Mouse (Mus musculus) hindbrain, embryonic 15.5 days (tissue): ENCODE results near the gene Dyrk3. TPM values are rescaled to one million over a fixed set of nuclear protein-coding genes. Genes with fewer than 3 reads are reported as not detected.

Source experiments
- ATAC-seq: fragments of 200-750 bp; cut with Nextera tagmentation; 2 replicates; pipeline ENCODE4 v1.8.0; 2017; ENCODE audit warnings: low read depth, moderate number of reproducible peaks, moderate TSS enrichment; ENCODE audit not compliant: low FRiP score
- H3K27ac ChIP-seq: fragments of 300-500 bp; sonication (generic); replicated peaks from 2 replicates; pipeline ENCODE4 v1.5.1; 2015; ENCODE audit warnings: mild to moderate bottlenecking, inconsistent platforms
- H3K27me3 ChIP-seq: fragments of 300-500 bp; sonication (generic); 2 replicates; pipeline ENCODE4 v1.6.1; 2015; ENCODE audit warnings: control low read depth, inconsistent platforms
- H3K36me3 ChIP-seq: fragments of 300-500 bp; sonication (generic); 2 replicates; pipeline ENCODE4 v1.6.1; 2015; ENCODE audit warnings: control low read depth, inconsistent platforms
- H3K4me1 ChIP-seq: fragments of 300-500 bp; sonication (generic); replicated peaks from 2 replicates; pipeline ENCODE4 v1.6.1; 2015; ENCODE audit warnings: control low read depth, inconsistent platforms
- H3K4me2 ChIP-seq: fragments of 300-500 bp; sonication (generic); 2 replicates; pipeline ENCODE4 v1.6.1; 2015; ENCODE audit warnings: moderate library complexity, mild to moderate bottlenecking, inconsistent platforms
- H3K4me3 ChIP-seq: fragments of 300-500 bp; sonication (generic); 2 replicates; pipeline ENCODE4 v1.5.1; 2015; ENCODE audit warnings: mild to moderate bottlenecking, inconsistent platforms
- H3K9ac ChIP-seq: fragments of 300-500 bp; sonication (generic); 2 replicates; pipeline ENCODE4 v1.6.1; 2015; ENCODE audit warnings: inconsistent platforms
- H3K9me3 ChIP-seq: fragments of 300-500 bp; sonication (generic); 2 replicates; pipeline ENCODE4 v1.6.1; 2016; ENCODE audit warnings: control low read depth, inconsistent platforms
- WGBS: fragments of 180-500 bp; shearing (Covaris S2); methylation state at CpG from one replicate; pipeline ENCODE4 v1.1.7; 2015; 5-methylcytosine and 5-hydroxymethylcytosine counted together
- polyA plus RNA-seq: library from polyadenylated mRNA; unstranded; fragments of >200 nt; fragmentation: Nextera tagmentation; extraction: Ambion mirVana; gene quantifications from 2 replicates; pipeline ENCODE4 v1.2.1, GENCODE M21; 2015

The Dyrk3 gene
- polyA plus RNA-seq, 1 experiment from 2014 or later: 15.9 TPM

GRCm38 (mm10) chr1:131123522-131124265 is 14.4 kb downstream of the Dyrk3 start:
- H3K4me2 ChIP-seq: no peak overlapping the region
- no peaks in the 10 kb centered on the region for H3K9me3 ChIP-seq
- peaks cover 15% of the 10 kb centered on the region for H3K36me3 ChIP-seq
- ATAC-seq: no peak
- no peaks in the 10 kb centered on the region for H3K27me3 ChIP-seq
- no peak overlapping the region for H3K4me3 ChIP-seq
- H3K4me1 ChIP-seq: no peaks in the 10 kb centered on the region
- no peak overlapping the region for H3K9ac ChIP-seq
- H3K27ac ChIP-seq: no peak overlapping the region
- WGBS: 70% methylated on average over 10 of the region's 10 CpGs

GRCm38 (mm10) chr1:131121987-131122386 is 16.2 kb downstream of the Dyrk3 start:
- peaks cover 1% of the 10 kb centered on the region for H3K4me1 ChIP-seq
- H3K9ac ChIP-seq: no peak overlapping the region
- ATAC-seq: no peak
- WGBS: 42% methylated on average over 3 of the region's 3 CpGs
- no peak overlapping the region for H3K4me2 ChIP-seq
- no peak overlapping the region for H3K4me3 ChIP-seq
- no peaks in the 10 kb centered on the region for H3K9me3 ChIP-seq
- no peaks in the 10 kb centered on the region for H3K27me3 ChIP-seq
- H3K27ac ChIP-seq: no peak overlapping the region
- H3K36me3 ChIP-seq: no peaks in the 10 kb centered on the region

DNA sequence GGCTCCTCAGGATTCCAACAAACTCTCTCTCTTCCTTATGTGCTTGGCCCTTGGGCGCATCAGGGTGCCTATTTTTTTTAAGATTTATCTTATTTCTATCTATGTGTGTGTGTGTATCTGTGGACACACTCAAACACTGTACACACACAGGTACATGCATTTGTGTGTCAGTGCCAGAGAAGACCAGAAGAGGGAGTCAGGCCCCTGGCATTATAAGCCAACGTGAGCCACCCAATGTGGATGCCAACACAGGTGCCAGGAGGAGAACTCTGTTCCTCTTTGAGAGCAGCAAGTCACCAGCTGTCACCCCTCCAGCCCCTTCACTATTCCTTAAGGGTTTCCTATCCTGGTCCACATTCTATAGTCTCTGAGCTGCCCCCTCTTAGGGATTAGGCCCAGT is 19.1 kb downstream of the Dyrk3 start:
- H3K9ac ChIP-seq: no peak overlapping the region
- H3K4me2 ChIP-seq: no peak overlapping the region
- no peak overlapping the region for H3K4me3 ChIP-seq
- WGBS: 69% methylated on average over 2 of the region's 2 CpGs
- ATAC-seq: no peak
- no peaks in the 10 kb centered on the region for H3K36me3 ChIP-seq
- H3K9me3 ChIP-seq: no peaks in the 10 kb centered on the region
- H3K27ac ChIP-seq: no peak overlapping the region
- H3K4me1 ChIP-seq: peaks cover 9% of the 10 kb centered on the region
- no peaks in the 10 kb centered on the region for H3K27me3 ChIP-seq

GRCm38 (mm10) chr1:131118530-131118929 is 19.6 kb downstream of the Dyrk3 start:
- Histone ChIP-seq H3K36me3 (no peaks in the 10 kb centered on the region), H3K9me3 (no peaks in the 10 kb centered on the region), H3K9ac (no peak overlapping the region), H3K4me2 (no peak overlapping the region), H3K4me3 (no peak overlapping the region), H3K27me3 (no peaks in the 10 kb centered on the region), H3K4me1 (peaks cover 9% of the 10 kb centered on the region), H3K27ac (no peak overlapping the region)
- WGBS: 75% methylated on average over 10 of the region's 10 CpGs
- ATAC-seq: no peak

- 34% methylated on average over 13 of the region's 13 CpGs for WGBS
- peak overlapping the region; percentile 28; the same call in 1 of the 2 replicates for H3K4me2 ChIP-seq
Observed at GRCm38 (mm10) chr1:131116430-131117011, 21.6 kb downstream of the Dyrk3 start.

DNA sequence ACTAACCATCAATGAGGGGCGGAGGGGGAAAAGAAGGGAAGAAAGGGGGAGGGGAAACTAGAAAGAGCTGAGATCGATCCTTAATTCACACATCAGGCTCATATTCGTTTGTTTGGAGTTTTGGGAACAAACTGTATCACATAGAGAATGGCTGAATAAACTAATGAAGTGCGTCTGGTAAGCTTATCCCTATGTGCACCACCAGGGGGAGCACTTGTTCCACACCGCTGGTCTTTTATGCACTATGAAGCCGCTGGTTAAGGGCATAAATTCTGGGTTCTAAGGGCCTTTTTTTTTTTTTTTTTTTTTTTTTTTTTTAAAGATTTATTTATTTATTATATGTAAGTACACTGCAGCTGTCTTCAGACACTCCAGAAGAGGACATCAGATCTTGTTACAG is 22.2 kb downstream of the Dyrk3 start:
- Histone ChIP-seq H3K36me3 (no peaks in the 10 kb centered on the region), H3K9me3 (no peaks in the 10 kb centered on the region), H3K4me1 (peaks cover 9% of the 10 kb centered on the region), H3K9ac (no peak overlapping the region), H3K27me3 (no peaks in the 10 kb centered on the region), H3K4me2 (no peak overlapping the region), H3K27ac (no peak overlapping the region), H3K4me3 (no peak overlapping the region)
- no peak; the same call in 1 of the 2 replicates for ATAC-seq
- 18% methylated on average over 6 of the region's 6 CpGs for WGBS

More at GRCm38 (mm10) chr1:131116430-131117011, 21.6 kb downstream of the Dyrk3 start:
- no peaks in the 10 kb centered on the region for H3K36me3 ChIP-seq
- H3K27ac ChIP-seq: peak overlapping the region; percentile 80
- H3K9me3 ChIP-seq: no peaks in the 10 kb centered on the region
- H3K4me1 ChIP-seq: peaks cover 9% of the 10 kb centered on the region
- ATAC-seq: peak; percentile 40; the same call in 1 of the 2 replicates
- H3K9ac ChIP-seq: peak overlapping the region; percentile 19; the same call in 1 of the 2 replicates
- no peaks in the 10 kb centered on the region for H3K27me3 ChIP-seq
- H3K4me3 ChIP-seq: no peak overlapping the region

DNA sequence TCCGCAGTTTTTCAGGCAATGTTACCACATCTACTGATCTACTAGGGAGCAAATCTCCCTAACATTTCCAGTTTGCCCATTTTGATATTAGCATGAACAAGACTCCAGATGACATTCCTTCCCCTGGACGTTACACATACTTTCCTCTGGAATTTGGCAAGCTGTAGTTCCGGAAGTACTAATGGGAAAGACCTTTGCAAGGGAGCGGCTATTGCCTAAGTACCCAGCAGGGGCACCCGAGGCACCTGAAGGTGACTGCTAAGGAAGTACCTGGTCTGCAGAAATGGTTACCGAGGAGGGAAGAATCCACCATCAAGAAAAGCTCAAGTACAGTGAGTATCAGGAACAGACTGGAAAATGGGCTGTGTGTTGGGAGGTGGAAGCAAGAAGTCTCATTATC is 25.6 kb downstream of the Dyrk3 start:
- H3K4me2 ChIP-seq: no peak overlapping the region
- H3K9ac ChIP-seq: no peak overlapping the region
- WGBS: 47% methylated on average over 6 of the region's 6 CpGs
- peaks cover 9% of the 10 kb centered on the region for H3K4me1 ChIP-seq
- H3K27ac ChIP-seq: no peak overlapping the region
- no peak for ATAC-seq
- no peaks in the 10 kb centered on the region for H3K27me3 ChIP-seq
- H3K4me3 ChIP-seq: no peak overlapping the region
- H3K9me3 ChIP-seq: no peaks in the 10 kb centered on the region
- H3K36me3 ChIP-seq: no peaks in the 10 kb centered on the region

DNA sequence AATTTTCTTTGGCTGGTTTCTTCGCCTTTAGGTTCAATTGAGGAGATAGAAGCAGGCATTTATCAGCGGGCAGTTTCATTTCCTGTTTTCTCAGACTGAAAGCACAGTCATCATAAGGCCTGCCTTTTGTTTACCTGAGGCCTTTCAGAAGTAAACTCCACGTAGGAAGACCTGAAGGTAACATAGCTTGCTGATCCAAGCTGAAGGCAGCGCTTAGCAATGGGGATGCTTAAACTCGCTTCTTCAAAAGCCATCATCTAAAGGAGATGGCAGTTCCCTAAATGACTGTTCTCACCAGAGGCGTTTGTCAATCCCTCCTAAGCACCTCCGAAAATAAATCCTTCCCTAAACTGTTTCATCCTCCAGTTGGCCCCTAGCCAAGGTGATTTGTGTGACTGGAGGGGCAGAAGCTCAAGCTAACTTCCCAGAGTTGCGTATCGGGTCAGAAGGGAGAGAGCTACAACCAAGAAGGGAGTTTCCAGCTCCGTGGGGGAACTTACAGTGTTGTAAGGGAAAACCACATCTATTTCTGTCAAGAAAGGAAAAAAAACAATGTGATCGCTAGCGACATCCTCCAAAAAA is 27.5 kb downstream of the Dyrk3 start:
- ATAC-seq: no peak

GRCm38 (mm10) chr1:131107575-131108308 is 30.4 kb downstream of the Dyrk3 start:
- 70% methylated on average over 10 of the region's 10 CpGs for WGBS
- no peak overlapping the region for H3K4me2 ChIP-seq
- no peaks in the 10 kb centered on the region for H3K27me3 ChIP-seq
- no peaks in the 10 kb centered on the region for H3K9me3 ChIP-seq
- no peak overlapping the region for H3K9ac ChIP-seq
- H3K27ac ChIP-seq: no peak overlapping the region
- H3K4me1 ChIP-seq: no peaks in the 10 kb centered on the region
- no peak for ATAC-seq
- no peaks in the 10 kb centered on the region for H3K36me3 ChIP-seq
- no peak overlapping the region for H3K4me3 ChIP-seq

More for the DNA sequence above, 27.5 kb downstream of the Dyrk3 start:
- no peak overlapping the region for H3K4me3 ChIP-seq
- no peak overlapping the region for H3K4me2 ChIP-seq
- H3K9ac ChIP-seq: no peak overlapping the region
- 81% methylated on average over 12 of the region's 12 CpGs for WGBS
- H3K36me3 ChIP-seq: no peaks in the 10 kb centered on the region
- H3K9me3 ChIP-seq: no peaks in the 10 kb centered on the region
- H3K27ac ChIP-seq: no peak overlapping the region
- H3K4me1 ChIP-seq: no peaks in the 10 kb centered on the region
- H3K27me3 ChIP-seq: no peaks in the 10 kb centered on the region

- no peak for ATAC-seq
- Histone ChIP-seq H3K27me3 (no peaks in the 10 kb centered on the region), H3K4me3 (no peak overlapping the region), H3K27ac (no peak overlapping the region), H3K4me1 (no peaks in the 10 kb centered on the region), H3K4me2 (no peak overlapping the region), H3K9me3 (no peaks in the 10 kb centered on the region), H3K36me3 (no peaks in the 10 kb centered on the region), H3K9ac (no peak overlapping the region)
- 85% methylated on average over 10 of the region's 10 CpGs for WGBS
Observed at GRCm38 (mm10) chr1:131103776-131104424, 34.2 kb downstream of the Dyrk3 start.

DNA sequence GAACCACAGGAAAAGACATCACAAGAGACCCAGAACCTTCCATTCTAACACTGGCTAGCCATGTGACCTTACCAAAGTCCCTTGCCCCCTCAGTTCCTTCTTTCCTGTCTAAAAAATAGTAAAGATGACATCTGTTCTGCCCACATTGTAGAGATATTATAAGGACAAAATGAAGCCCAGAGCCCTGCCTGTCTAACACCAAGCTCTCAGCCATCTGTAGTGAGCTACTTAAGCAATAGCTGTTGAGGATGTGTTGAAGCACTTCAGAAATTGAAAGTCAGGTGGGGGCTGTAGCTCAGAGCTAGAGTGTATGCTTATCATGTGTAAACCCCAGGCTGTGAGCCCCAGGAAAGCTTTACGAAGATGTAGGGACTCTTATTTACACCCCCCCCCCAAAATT is 37.3 kb downstream of the Dyrk3 start:
- H3K4me1 ChIP-seq: peaks cover 14% of the 10 kb centered on the region
- no peak overlapping the region for H3K27ac ChIP-seq
- no peak overlapping the region for H3K9ac ChIP-seq
- 83% methylated on average over 1 of the region's 1 CpGs for WGBS
- H3K9me3 ChIP-seq: no peaks in the 10 kb centered on the region
- H3K4me2 ChIP-seq: no peak overlapping the region
- H3K4me3 ChIP-seq: no peak overlapping the region
- no peaks in the 10 kb centered on the region for H3K27me3 ChIP-seq
- no peak for ATAC-seq
- no peaks in the 10 kb centered on the region for H3K36me3 ChIP-seq
